Mouse (Mus musculus): ENCODE results near the gene Klb. TPM values are rescaled to one million over a fixed set of nuclear protein-coding genes. Genes with fewer than 3 reads are reported as not detected.

Gene Klb
- total and polyA plus RNA-seq, 3 experiments = not detected

DNA sequence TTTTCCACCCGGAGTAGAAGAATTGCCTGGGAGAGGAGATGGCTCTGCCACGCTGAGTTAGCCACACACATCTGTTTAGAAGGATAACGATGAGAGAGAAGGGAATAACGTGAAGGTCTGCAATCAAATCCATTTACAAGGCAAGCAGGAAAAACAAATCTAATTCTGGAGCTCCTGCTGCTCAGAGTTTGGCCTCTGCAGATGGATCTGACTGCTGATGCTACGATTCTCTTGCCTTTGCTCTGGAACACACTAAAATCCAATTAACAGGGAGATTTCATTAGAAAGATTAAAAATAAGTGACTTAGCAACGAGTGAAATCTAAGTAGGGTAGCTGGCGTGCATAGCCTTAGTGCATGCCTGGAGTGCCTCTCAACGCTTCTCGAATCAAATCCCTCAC lies 42.6 kb upstream of the Klb start:
- no peak overlapping the region for H3K4me3 ChIP-seq (replicated peaks in 1 of 3; ENCODE audit: low read depth in 2 of 3, low read length in 2 of 3, poor library complexity in 1 of 3)
- peaks cover 38 to 79% of the 10 kb centered on the region in 2 experiments for H3K36me3 ChIP-seq (replicated peaks in 1 of 2; ENCODE audit: control insufficient read depth in 1 of 2, insufficient read depth in 1 of 2, low read length in 1 of 2)
- TF ChIP-seq GABPA (IDR thresholded peaks at IDR 0.05; ENCODE audit: insufficient replicate concordance, low read depth, low read length) = no peak
- in situ Hi-C loops (cut with MboI; ENCODE audit: low pct_ligation_motif_present, low pct_unique_long_range_greater_than_20kb, low sequenced_read_pairs) = no loop called here
- peaks cover 0 to 10% of the 10 kb centered on the region in 2 experiments; a peak in 2 of 4 replicates for H3K4me1 ChIP-seq (ENCODE audit: control insufficient read depth in 1 of 2, insufficient read depth in 2 of 2)
- H3K9ac ChIP-seq (ENCODE audit: insufficient read depth, low read depth) = no peak overlapping the region
- no peaks in the 10 kb centered on the region for H3K9me3 ChIP-seq (replicated peaks; ENCODE audit: low read length)
- H3K27me3 ChIP-seq (replicated peaks) = no peaks in the 10 kb centered on the region
- dilution Hi-C loops (cut with MboI; ENCODE audit: extremely low pct_ligation_motif_present, extremely low pct_unique_long_range_greater_than_20kb, low sequenced_read_pairs) = no loop called here
- no peak overlapping the region for H3K4me2 ChIP-seq (ENCODE audit: insufficient read depth, low read depth, poor library complexity, severe bottlenecking)
- no peak overlapping the region for H3K27ac ChIP-seq (ENCODE audit: insufficient read depth, low read depth)
- no peak for DNase-seq (ENCODE audit: extremely low read depth)
- H3K79me2 ChIP-seq (replicated peaks; ENCODE audit: control insufficient read depth, extremely low read depth, insufficient read depth, poor library complexity, severe bottlenecking) = no peaks in the 10 kb centered on the region

DNA sequence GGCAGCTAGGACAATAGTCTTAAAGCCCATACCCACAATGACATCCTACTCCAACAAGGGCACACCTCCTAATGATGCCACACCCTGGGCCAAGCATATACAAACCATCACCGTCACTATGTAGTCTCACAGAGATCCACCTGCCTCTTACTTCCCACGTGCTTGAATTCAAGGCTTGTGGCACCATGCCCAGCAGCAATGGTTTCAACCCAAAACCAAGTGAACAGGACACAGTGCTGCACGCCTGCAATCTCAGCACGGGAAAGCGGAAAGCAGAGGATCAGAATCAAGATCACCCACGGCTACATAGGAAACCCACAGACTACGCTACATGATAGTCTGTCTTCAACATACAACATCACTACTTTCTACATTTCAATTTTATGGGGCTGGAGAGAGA lies 39.9 kb upstream of the Klb start:
- Histone ChIP-seq H3K4me2 (ENCODE audit: insufficient read depth, low read depth, poor library complexity, severe bottlenecking) (no peak overlapping the region), H3K9me3 (replicated peaks; ENCODE audit: low read length) (no peaks in the 10 kb centered on the region), H3K36me3 (replicated peaks in 1 of 2; ENCODE audit: control insufficient read depth in 1 of 2, insufficient read depth in 1 of 2, low read length in 1 of 2) (peaks cover 39 to 82% of the 10 kb centered on the region in 2 experiments), H3K4me1 (ENCODE audit: control insufficient read depth in 1 of 2, insufficient read depth in 2 of 2) (peaks cover 0 to 15% of the 10 kb centered on the region in 2 experiments; a peak in 2 of 4 replicates), H3K79me2 (replicated peaks; ENCODE audit: control insufficient read depth, extremely low read depth, insufficient read depth, poor library complexity, severe bottlenecking) (no peaks in the 10 kb centered on the region), H3K9ac (ENCODE audit: insufficient read depth, low read depth) (no peak overlapping the region), H3K27ac (ENCODE audit: insufficient read depth, low read depth) (no peak overlapping the region), H3K27me3 (replicated peaks) (no peaks in the 10 kb centered on the region), H3K4me3 (replicated peaks in 1 of 3; ENCODE audit: low read depth in 2 of 3, low read length in 2 of 3, poor library complexity in 1 of 3) (no peak overlapping the region)
- in situ Hi-C loops (cut with MboI; ENCODE audit: low pct_ligation_motif_present, low pct_unique_long_range_greater_than_20kb, low sequenced_read_pairs) (no loop called here), dilution Hi-C loops (cut with MboI; ENCODE audit: extremely low pct_ligation_motif_present, extremely low pct_unique_long_range_greater_than_20kb, low sequenced_read_pairs) (no loop called here)
- TF ChIP-seq ETS1 (conservative IDR thresholded peaks at IDR 0.05; ENCODE audit: low read depth, low read length) = no peak
- no peak for TF ChIP-seq BHLHE40 (IDR thresholded peaks at IDR 0.05; ENCODE audit: low read depth, low read length)
- TF ChIP-seq MAFK (IDR thresholded peaks at IDR 0.05; ENCODE audit: insufficient replicate concordance, low read length) = no peak
- TF ChIP-seq NELFE (IDR thresholded peaks at IDR 0.05; ENCODE audit: low read depth, low read length) = no peak
- TF ChIP-seq UBTF (IDR thresholded peaks at IDR 0.05; ENCODE audit: low read depth, low read length) = no peak
- no peak for TF ChIP-seq ELF1 (IDR thresholded peaks at IDR 0.05; ENCODE audit: low read depth, low read length)
- TF ChIP-seq MAX (IDR thresholded peaks at IDR 0.05; ENCODE audit: low read length) = no peak
- no peak for TF ChIP-seq USF2 (conservative IDR thresholded peaks at IDR 0.05; ENCODE audit: low read depth, low read length)
- no peak for TF ChIP-seq ZNF384 (IDR thresholded peaks at IDR 0.05; ENCODE audit: low read depth, low read length)
- TF ChIP-seq TBP (conservative IDR thresholded peaks at IDR 0.05; ENCODE audit: low read depth, low read length) = no peak
- TF ChIP-seq E2F4 (IDR thresholded peaks at IDR 0.05; ENCODE audit: insufficient replicate concordance, low read depth, low read length) = no peak
- no peak for TF ChIP-seq RCOR1 (conservative IDR thresholded peaks at IDR 0.05; ENCODE audit: low read depth, low read length)
- no peak for TF ChIP-seq MEF2A (IDR thresholded peaks at IDR 0.05; ENCODE audit: borderline replicate concordance, low read depth, low read length)
- TF ChIP-seq POLR2AphosphoS2 (IDR thresholded peaks at IDR 0.05; ENCODE audit: low read depth, low read length) = no peak
- TF ChIP-seq ZMIZ1 (IDR thresholded peaks at IDR 0.05; ENCODE audit: low read depth, low read length) = no peak
- no peak for TF ChIP-seq ZKSCAN1 (IDR thresholded peaks at IDR 0.05; ENCODE audit: borderline replicate concordance, low read depth, low read length)
- DNase-seq (ENCODE audit: extremely low read depth) = no peak
